Mouse (Mus musculus): ENCODE results near the gene Ctr9. TPM values are rescaled to one million over a fixed set of nuclear protein-coding genes. Genes with fewer than 3 reads are reported as not detected.

The Ctr9 gene
- polyA plus RNA-seq, 1 experiment from 2014 or later, result 63.3 TPM

- Histone ChIP-seq H3K27ac (ENCODE audit: low read length) (no peak overlapping the region; the same call in 1 of the 2 replicates), H3K27me3 (ENCODE audit: control insufficient read depth, insufficient read depth, low read length) (no peaks in the 10 kb centered on the region), H3K9ac (replicated peaks; ENCODE audit: low read depth, low read length) (no peak overlapping the region), H3K4me2 (replicated peaks; ENCODE audit: low read depth, low read length) (no peak overlapping the region), H3K36me3 (ENCODE audit: control insufficient read depth, insufficient read depth, low read length) (no peaks in the 10 kb centered on the region), H3K4me3 (ENCODE audit: low read depth, low read length) (no peak overlapping the region), H3K9me3 (ENCODE audit: control insufficient read depth, low read depth, low read length) (no peaks in the 10 kb centered on the region), H3K4me1 (ENCODE audit: control insufficient read depth, insufficient read depth, low read length) (peaks cover 10% of the 10 kb centered on the region; the same call in 1 of the 2 replicates)
- no peak for ATAC-seq (ENCODE audit: insufficient number of reproducible peaks, insufficient read depth, low FRiP score, low read depth)
- WGBS, result 48% methylated on average over 5 of the region's 5 CpGs
Observed at GRCm38 (mm10) chr7:110990356-110991220, 38.2 kb upstream of the Ctr9 start.

DNA sequence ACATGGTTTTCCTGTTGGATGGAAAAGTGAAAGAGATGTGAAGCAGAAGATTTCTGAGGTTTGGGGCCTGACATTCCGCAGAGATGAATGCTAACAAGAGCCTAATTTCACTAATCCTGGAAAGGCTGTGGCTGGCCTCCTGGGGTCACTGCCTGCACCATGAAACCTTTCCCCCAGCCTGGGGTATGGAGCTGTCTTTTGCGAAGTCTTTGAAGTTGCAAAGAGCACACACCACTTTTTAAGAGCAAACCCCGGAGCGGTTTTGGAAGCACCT lies 37.6 kb upstream of the Ctr9 start:
- Histone ChIP-seq H3K9ac (replicated peaks; ENCODE audit: low read depth, low read length) (no peak overlapping the region), H3K27ac (ENCODE audit: low read length) (no peak overlapping the region), H3K4me1 (ENCODE audit: control insufficient read depth, insufficient read depth, low read length) (peaks cover 10% of the 10 kb centered on the region; the same call in 1 of the 2 replicates), H3K36me3 (ENCODE audit: control insufficient read depth, insufficient read depth, low read length) (no peaks in the 10 kb centered on the region), H3K27me3 (ENCODE audit: control insufficient read depth, insufficient read depth, low read length) (no peaks in the 10 kb centered on the region), H3K9me3 (ENCODE audit: control insufficient read depth, low read depth, low read length) (no peaks in the 10 kb centered on the region), H3K4me2 (replicated peaks; ENCODE audit: low read depth, low read length) (no peak overlapping the region), H3K4me3 (ENCODE audit: low read depth, low read length) (no peak overlapping the region)
- ATAC-seq (ENCODE audit: insufficient number of reproducible peaks, insufficient read depth, low FRiP score, low read depth), result no peak
- 51% methylated on average over 4 of the region's 4 CpGs for WGBS

DNA sequence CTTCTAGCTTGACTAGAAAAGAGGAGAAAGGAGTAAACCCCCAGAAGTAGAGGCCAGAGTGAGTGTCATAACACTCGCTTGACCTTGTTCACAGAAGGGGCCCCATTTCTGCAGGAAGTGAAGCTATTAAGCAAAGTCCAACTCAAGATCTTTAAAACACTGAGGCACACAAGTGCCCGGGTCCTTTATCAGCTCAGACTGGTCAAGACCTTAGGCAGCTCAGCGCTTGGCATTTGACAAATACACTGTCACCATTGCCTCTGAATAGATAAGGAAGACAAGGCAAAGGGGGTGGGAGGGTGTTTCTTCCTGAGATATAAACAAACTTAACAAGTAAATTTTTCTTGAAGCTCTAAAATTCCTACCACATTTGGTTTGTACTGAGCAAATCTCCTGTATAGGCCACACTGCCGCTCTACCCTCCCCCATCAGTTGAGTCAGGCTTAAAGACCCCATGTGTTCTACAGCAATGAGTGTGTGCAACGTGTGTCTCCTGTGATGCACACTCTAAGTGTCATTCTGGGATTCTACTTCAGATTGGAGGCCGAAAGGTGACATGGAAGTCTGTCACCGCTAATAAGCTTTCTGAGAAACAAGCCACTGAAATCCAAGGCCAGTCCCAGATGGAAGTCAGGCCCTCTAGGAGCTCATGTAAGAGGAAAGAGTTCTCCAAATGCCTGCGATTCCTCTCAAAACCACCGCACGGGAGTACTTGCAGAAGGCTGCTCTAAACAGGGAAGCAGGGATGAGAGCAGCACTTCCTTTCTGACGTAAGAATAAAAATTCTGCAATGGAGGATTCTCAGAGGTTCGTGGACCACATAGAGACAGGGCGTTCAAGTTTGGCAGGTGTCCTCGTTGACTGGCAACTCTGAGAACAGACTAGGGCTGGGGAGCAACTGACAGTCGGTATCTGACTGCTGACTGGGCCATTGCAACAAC lies 29.6 kb upstream of the Ctr9 start:
- WGBS, result 60% methylated on average over 15 of the region's 15 CpGs
- H3K27ac ChIP-seq (ENCODE audit: low read length), result no peak overlapping the region
- no peaks in the 10 kb centered on the region for H3K36me3 ChIP-seq (ENCODE audit: control insufficient read depth, insufficient read depth, low read length)
- no peak overlapping the region for H3K4me3 ChIP-seq (ENCODE audit: low read depth, low read length)
- H3K4me1 ChIP-seq (ENCODE audit: control insufficient read depth, insufficient read depth, low read length), result no peaks in the 10 kb centered on the region
- no peak overlapping the region for H3K4me2 ChIP-seq (replicated peaks; ENCODE audit: low read depth, low read length)
- no peak for ATAC-seq (ENCODE audit: insufficient number of reproducible peaks, insufficient read depth, low FRiP score, low read depth)
- H3K27me3 ChIP-seq (ENCODE audit: control insufficient read depth, insufficient read depth, low read length), result no peaks in the 10 kb centered on the region
- H3K9me3 ChIP-seq (ENCODE audit: control insufficient read depth, low read depth, low read length), result no peaks in the 10 kb centered on the region
- H3K9ac ChIP-seq (replicated peaks; ENCODE audit: low read depth, low read length), result no peak overlapping the region

- H3K9ac ChIP-seq (replicated peaks; ENCODE audit: low read depth, low read length), result no peak overlapping the region
- H3K27ac ChIP-seq (ENCODE audit: low read length), result no peak overlapping the region
- H3K36me3 ChIP-seq (ENCODE audit: control insufficient read depth, insufficient read depth, low read length), result no peaks in the 10 kb centered on the region
- H3K27me3 ChIP-seq (ENCODE audit: control insufficient read depth, insufficient read depth, low read length), result no peaks in the 10 kb centered on the region
- no peaks in the 10 kb centered on the region for H3K4me1 ChIP-seq (ENCODE audit: control insufficient read depth, insufficient read depth, low read length)
- 82% methylated on average over 3 of the region's 3 CpGs for WGBS
- H3K4me2 ChIP-seq (replicated peaks; ENCODE audit: low read depth, low read length), result no peak overlapping the region
- ATAC-seq (ENCODE audit: insufficient number of reproducible peaks, insufficient read depth, low FRiP score, low read depth), result no peak
- no peak overlapping the region for H3K4me3 ChIP-seq (ENCODE audit: low read depth, low read length)
- H3K9me3 ChIP-seq (ENCODE audit: control insufficient read depth, low read depth, low read length), result no peaks in the 10 kb centered on the region
Observed at GRCm38 (mm10) chr7:111004136-111004840, 24.5 kb upstream of the Ctr9 start.

DNA sequence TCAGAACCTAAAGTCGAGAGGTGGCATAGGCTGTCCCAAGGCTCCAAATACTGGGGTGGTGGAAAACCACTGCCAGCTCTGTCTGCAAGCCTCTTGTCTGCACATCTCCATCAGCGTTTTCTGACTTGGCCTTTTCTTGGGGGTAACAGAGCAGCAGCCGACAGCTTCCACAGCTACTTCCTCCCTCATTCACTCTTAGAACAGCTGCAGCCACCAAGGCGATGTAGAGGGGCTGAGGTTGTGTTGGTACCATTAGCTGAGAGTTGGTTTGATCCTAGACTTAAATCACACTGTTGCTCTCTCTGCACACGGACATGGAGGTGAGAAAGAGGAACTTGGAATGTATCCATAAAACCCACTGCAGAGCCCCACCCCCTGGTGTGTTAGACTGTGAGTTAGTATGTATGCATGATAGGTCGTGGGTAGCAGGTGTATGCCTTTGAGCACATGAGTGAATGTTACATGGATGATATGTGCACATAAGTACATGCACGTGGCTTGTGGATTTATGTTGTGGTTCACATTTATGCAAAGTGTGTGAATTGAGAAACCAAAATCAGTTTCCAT lies 14.6 kb upstream of the Ctr9 start:
- no peaks in the 10 kb centered on the region for H3K9me3 ChIP-seq (ENCODE audit: control insufficient read depth, low read depth, low read length)
- no peak for ATAC-seq (ENCODE audit: insufficient number of reproducible peaks, insufficient read depth, low FRiP score, low read depth)
- no peak overlapping the region for H3K27ac ChIP-seq (ENCODE audit: low read length)
- WGBS, result 77% methylated on average over 7 of the region's 7 CpGs
- H3K4me2 ChIP-seq (replicated peaks; ENCODE audit: low read depth, low read length), result no peak overlapping the region
- no peaks in the 10 kb centered on the region for H3K36me3 ChIP-seq (ENCODE audit: control insufficient read depth, insufficient read depth, low read length)
- H3K27me3 ChIP-seq (ENCODE audit: control insufficient read depth, insufficient read depth, low read length), result no peaks in the 10 kb centered on the region
- H3K4me3 ChIP-seq (ENCODE audit: low read depth, low read length), result no peak overlapping the region
- H3K4me1 ChIP-seq (ENCODE audit: control insufficient read depth, insufficient read depth, low read length), result no peaks in the 10 kb centered on the region
- no peak overlapping the region for H3K9ac ChIP-seq (replicated peaks; ENCODE audit: low read depth, low read length)

- H3K4me1 ChIP-seq (ENCODE audit: control insufficient read depth, insufficient read depth, low read length), result no peaks in the 10 kb centered on the region
- H3K9me3 ChIP-seq (ENCODE audit: control insufficient read depth, low read depth, low read length), result no peaks in the 10 kb centered on the region
- H3K36me3 ChIP-seq (ENCODE audit: control insufficient read depth, insufficient read depth, low read length), result no peaks in the 10 kb centered on the region
- WGBS, result 23% methylated on average over 5 of the region's 5 CpGs
- no peak overlapping the region for H3K9ac ChIP-seq (replicated peaks; ENCODE audit: low read depth, low read length)
- no peak overlapping the region for H3K27ac ChIP-seq (ENCODE audit: low read length)
- H3K27me3 ChIP-seq (ENCODE audit: control insufficient read depth, insufficient read depth, low read length), result no peaks in the 10 kb centered on the region
- H3K4me3 ChIP-seq (ENCODE audit: low read depth, low read length), result no peak overlapping the region
- H3K4me2 ChIP-seq (replicated peaks; ENCODE audit: low read depth, low read length), result no peak overlapping the region
- peak; percentile 81 for ATAC-seq (ENCODE audit: insufficient number of reproducible peaks, insufficient read depth, low FRiP score, low read depth)
Observed at GRCm38 (mm10) chr7:111014893-111015292, 13.9 kb upstream of the Ctr9 start.

- H3K27me3 ChIP-seq (ENCODE audit: control insufficient read depth, insufficient read depth, low read length), result no peaks in the 10 kb centered on the region
- no peaks in the 10 kb centered on the region for H3K9me3 ChIP-seq (ENCODE audit: control insufficient read depth, low read depth, low read length)
- H3K9ac ChIP-seq (replicated peaks; ENCODE audit: low read depth, low read length), result no peak overlapping the region
- no peaks in the 10 kb centered on the region for H3K4me1 ChIP-seq (ENCODE audit: control insufficient read depth, insufficient read depth, low read length)
- no peak overlapping the region for H3K4me3 ChIP-seq (ENCODE audit: low read depth, low read length)
- no peak for ATAC-seq (ENCODE audit: insufficient number of reproducible peaks, insufficient read depth, low FRiP score, low read depth)
- H3K27ac ChIP-seq (ENCODE audit: low read length), result no peak overlapping the region
- 73% methylated on average over 5 of the region's 5 CpGs for WGBS
- no peaks in the 10 kb centered on the region for H3K36me3 ChIP-seq (ENCODE audit: control insufficient read depth, insufficient read depth, low read length)
- no peak overlapping the region for H3K4me2 ChIP-seq (replicated peaks; ENCODE audit: low read depth, low read length)
Observed at GRCm38 (mm10) chr7:111015731-111016130, 13.0 kb upstream of the Ctr9 start.

GRCm38 (mm10) chr7:111016921-111017320 lies 11.8 kb upstream of the Ctr9 start:
- WGBS, result 66% methylated on average over 3 of the region's 3 CpGs
- no peak overlapping the region for H3K27ac ChIP-seq (ENCODE audit: low read length)
- no peaks in the 10 kb centered on the region for H3K4me1 ChIP-seq (ENCODE audit: control insufficient read depth, insufficient read depth, low read length)
- no peak overlapping the region for H3K4me3 ChIP-seq (ENCODE audit: low read depth, low read length)
- H3K27me3 ChIP-seq (ENCODE audit: control insufficient read depth, insufficient read depth, low read length), result no peaks in the 10 kb centered on the region
- ATAC-seq (ENCODE audit: insufficient number of reproducible peaks, insufficient read depth, low FRiP score, low read depth), result no peak
- H3K9ac ChIP-seq (replicated peaks; ENCODE audit: low read depth, low read length), result no peak overlapping the region
- H3K36me3 ChIP-seq (ENCODE audit: control insufficient read depth, insufficient read depth, low read length), result no peaks in the 10 kb centered on the region
- H3K9me3 ChIP-seq (ENCODE audit: control insufficient read depth, low read depth, low read length), result no peaks in the 10 kb centered on the region
- H3K4me2 ChIP-seq (replicated peaks; ENCODE audit: low read depth, low read length), result no peak overlapping the region
